Mouse (Mus musculus): ENCODE results near the gene Vmn1r83. TPM values are rescaled to one million over a fixed set of nuclear protein-coding genes. Genes with fewer than 3 reads are reported as not detected.

Vmn1r83 gene
- total RNA-seq (2023), result under 1 TPM in 1 of 2 experiments, not detected in 1; 0.21 TPM

DNA sequence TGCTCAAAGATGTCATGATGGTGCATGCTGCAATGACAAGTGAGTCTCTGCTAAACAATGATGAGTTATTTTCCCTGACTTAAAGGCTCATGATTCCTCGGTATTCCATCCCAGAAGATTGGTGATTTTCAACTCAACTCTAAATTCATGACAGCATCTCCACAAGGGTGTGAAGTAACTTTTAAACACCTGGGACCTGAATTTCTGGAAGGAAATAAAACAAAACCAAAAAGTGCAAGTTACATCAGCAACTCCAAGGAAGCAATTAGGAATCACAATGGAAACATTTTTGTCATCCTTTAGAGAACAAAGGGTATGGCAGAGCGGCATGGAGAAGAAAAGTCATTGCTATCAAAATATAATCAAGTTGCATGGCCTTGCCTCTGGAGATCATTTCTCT, at the start of gene Vmn1r83:
Gene Vmn1r83, minus strand, starts transcription at position 101 of the 400 bp plus-strand sequence.

DNA sequence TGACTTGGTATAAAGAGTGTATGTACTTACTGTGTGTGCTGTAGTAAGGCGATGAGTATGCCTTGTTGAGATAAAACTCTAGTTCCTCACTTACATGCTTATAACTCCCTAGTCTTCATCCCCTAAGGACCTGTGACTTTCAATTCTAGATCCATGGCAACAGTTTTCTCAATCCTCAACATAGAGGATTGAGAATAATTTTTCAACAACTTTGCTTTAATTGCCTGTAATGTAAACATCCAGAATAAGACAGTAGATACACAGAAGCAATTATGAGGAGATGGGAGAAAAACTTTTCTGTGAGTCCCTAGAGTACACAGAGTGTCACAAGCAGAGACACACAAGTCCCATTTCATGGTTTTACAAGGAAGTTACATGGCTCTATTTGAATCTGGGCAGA, 39.9 kb upstream of the Vmn1r83 start, which contains the start of gene Vmn1r84:
Gene Vmn1r84, minus strand, starts transcription at position 101 of the 400 bp plus-strand sequence.

DNA sequence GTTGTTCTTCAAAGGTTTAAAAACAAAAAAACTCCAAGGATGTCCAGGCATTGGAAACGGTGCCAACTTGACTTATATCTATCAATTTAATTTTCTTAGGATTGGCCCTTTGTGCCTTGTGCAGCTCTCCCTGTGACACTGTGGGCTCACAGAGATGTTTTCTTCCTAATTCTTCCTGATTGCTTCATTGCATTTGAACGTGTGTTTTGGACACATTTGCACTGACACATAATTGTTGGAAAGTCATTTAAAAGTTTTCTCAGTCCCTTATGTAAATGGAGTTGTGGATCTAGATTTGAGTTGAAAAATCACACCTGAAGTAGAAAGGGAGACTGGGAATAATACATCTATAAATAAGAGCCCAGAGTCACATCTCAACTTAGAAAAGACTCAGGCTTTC, 29.2 kb downstream of the Vmn1r83 start, which contains the start of gene Vmn1r82:
Gene Vmn1r82, plus strand, starts transcription at position 301 of the 400 bp plus-strand sequence.

Other genes starting within 250 kb of the Vmn1r83 start
- gene Vmn1r78, start 179.2 kb downstream of the Vmn1r83 start, total RNA-seq (2023), result not detected
- gene Vmn1r79, start 158.2 kb downstream of the Vmn1r83 start, total RNA-seq (2023), result not detected
- gene Vmn1r80, start 140.2 kb downstream of the Vmn1r83 start, total RNA-seq (2023), result not detected
- not detected for gene Vmn1r81, start 61.2 kb downstream of the Vmn1r83 start, total RNA-seq (2023)
- not detected for gene Vmn1r82, start 29.1 kb downstream of the Vmn1r83 start, total RNA-seq (2023)
- not detected for gene Vmn1r84, start 39.8 kb upstream of the Vmn1r83 start, total RNA-seq (2023)
- gene Zfp551, start 93.3 kb upstream of the Vmn1r83 start, total RNA-seq (2023), result 1 to 10 TPM; 3.3 to 3.8 TPM
- 10 to 100 TPM; 10.1 to 12.3 TPM for gene Zfp606, start 148.8 kb upstream of the Vmn1r83 start, total RNA-seq (2023)
- not detected for gene 2900092C05Rik, start 183.0 kb upstream of the Vmn1r83 start, total RNA-seq (2023)